Mouse (Mus musculus) megakaryocyte, embryonic 14.5 days (primary cell): ENCODE measurements around the gene Dgkq.

Experiments used
- FLI1 ChIP-seq: IDR thresholded peaks from 2 replicates; pipeline ENCODE4 v1.6.1; 2012; ENCODE audit warnings: low read length, inconsistent platforms, mixed read lengths
- GATA1 ChIP-seq: IDR thresholded peaks from 3 replicates; pipeline ENCODE4 v1.6.1; 2012; ENCODE audit warnings: mixed read lengths, low read length, inconsistent platforms, borderline replicate concordance

DNA sequence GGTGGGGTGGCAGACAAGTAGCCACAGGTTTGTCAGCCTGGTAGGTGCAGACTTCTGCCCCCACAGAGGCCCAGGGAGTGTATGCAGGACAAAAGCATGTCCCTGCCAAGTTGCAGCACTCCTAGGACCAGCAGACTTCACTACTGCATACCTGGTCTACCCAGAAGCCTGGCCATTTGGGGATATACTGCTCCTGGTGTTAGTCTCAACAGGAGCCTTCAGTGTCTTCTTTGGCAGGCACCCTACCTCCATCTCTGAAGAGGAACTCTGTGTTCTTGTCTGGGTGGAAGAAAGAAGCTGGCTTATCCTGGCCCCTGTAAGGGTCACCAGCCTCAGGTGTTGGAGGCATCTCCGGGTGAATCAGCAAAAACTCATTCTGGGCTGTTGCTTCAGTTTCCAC is 46.5 kb upstream of the Dgkq start:
- no peak for TF ChIP-seq GATA1
- TF ChIP-seq FLI1, result no peak
